Mouse (Mus musculus) hindbrain, embryonic 13.5 days (tissue): ENCODE results near the gene Raf1. TPM values are rescaled to one million over a fixed set of nuclear protein-coding genes. Genes with fewer than 3 reads are reported as not detected.

Experiments used
- ATAC-seq: fragments of 200-750 bp; cut with Nextera tagmentation; 2 replicates; pipeline ENCODE4 v1.8.0; 2017; ENCODE audit warnings: moderate TSS enrichment; ENCODE audit not compliant: low FRiP score
- H3K27ac ChIP-seq: fragments of 300-500 bp; sonication (generic); 2 replicates; pipeline ENCODE4 v1.5.1; 2015; ENCODE audit warnings: inconsistent platforms, mild to moderate bottlenecking, moderate library complexity
- H3K27me3 ChIP-seq: fragments of 300-500 bp; sonication (generic); 2 replicates; pipeline ENCODE4 v1.6.1; 2015; ENCODE audit warnings: mild to moderate bottlenecking, inconsistent platforms
- H3K36me3 ChIP-seq: fragments of 300-500 bp; sonication (generic); 2 replicates; pipeline ENCODE4 v1.6.1; 2015; ENCODE audit warnings: mild to moderate bottlenecking, inconsistent platforms
- H3K4me1 ChIP-seq: fragments of 300-500 bp; sonication (generic); replicated peaks from 2 replicates; pipeline ENCODE4 v1.6.1; 2015; ENCODE audit warnings: inconsistent platforms
- H3K4me2 ChIP-seq: fragments of 300-500 bp; sonication (generic); 2 replicates; pipeline ENCODE4 v1.6.1; 2015; ENCODE audit warnings: inconsistent platforms, mild to moderate bottlenecking, moderate library complexity
- H3K4me3 ChIP-seq: fragments of 300-500 bp; sonication (generic); 2 replicates; pipeline ENCODE4 v1.5.1; 2015; ENCODE audit warnings: mild to moderate bottlenecking, inconsistent platforms
- H3K9ac ChIP-seq: fragments of 300-500 bp; sonication (generic); 2 replicates; pipeline ENCODE4 v1.6.1; 2015; ENCODE audit warnings: mild to moderate bottlenecking, inconsistent platforms
- H3K9me3 ChIP-seq: fragments of 300-500 bp; sonication (generic); 2 replicates; pipeline ENCODE4 v1.6.1; 2016; ENCODE audit warnings: inconsistent platforms
- WGBS: fragments of 180-500 bp; shearing (Covaris S2); methylation state at CpG from one replicate; pipeline ENCODE4 v1.1.7; 2015; 5-methylcytosine and 5-hydroxymethylcytosine counted together
- polyA plus RNA-seq: library from polyadenylated mRNA; unstranded; fragments of >200 nt; fragmentation: Nextera tagmentation; extraction: Ambion mirVana; gene quantifications from 2 replicates; pipeline ENCODE4 v1.2.1, GENCODE M21; 2015

The Raf1 gene
- polyA plus RNA-seq, 1 experiment from 2014 or later, result 147 TPM

DNA sequence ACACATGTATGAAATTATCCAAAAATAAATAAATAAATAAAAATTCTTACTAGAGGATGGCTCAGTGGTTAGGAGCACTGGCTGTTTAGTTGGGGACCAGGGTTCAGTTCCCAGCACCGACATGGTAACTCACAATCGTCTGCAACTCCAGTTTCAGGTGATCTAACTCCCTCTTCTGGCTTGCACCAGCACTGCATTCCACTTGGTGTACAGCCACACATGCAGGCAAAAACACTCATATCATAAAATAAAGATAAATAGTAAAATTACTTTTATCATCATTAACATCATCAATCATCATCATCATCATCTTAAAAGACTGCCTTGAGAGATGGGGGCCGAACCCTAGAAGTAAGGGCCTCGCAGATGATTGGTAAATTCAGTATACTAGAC is 75.1 kb downstream of the Raf1 start:
- peak; percentile 23 for ATAC-seq
- H3K4me1 ChIP-seq, result peaks cover 13% of the 10 kb centered on the region
- H3K9me3 ChIP-seq, result no peaks in the 10 kb centered on the region
- peak overlapping the region; percentile 83 for H3K4me3 ChIP-seq
- WGBS, result 68% methylated on average over 4 of the region's 4 CpGs
- no peak overlapping the region for H3K27ac ChIP-seq
- peaks cover 14% of the 10 kb centered on the region; the same call in 1 of the 2 replicates for H3K36me3 ChIP-seq
- H3K4me2 ChIP-seq, result peak overlapping the region; percentile 74
- no peaks in the 10 kb centered on the region for H3K27me3 ChIP-seq
- no peak overlapping the region for H3K9ac ChIP-seq

GRCm38 (mm10) chr6:115595667-115596066 is 80.8 kb downstream of the Raf1 start:
- ATAC-seq, result no peak
- H3K27me3 ChIP-seq, result no peaks in the 10 kb centered on the region
- WGBS, result 73% methylated on average over 3 of the region's 3 CpGs

GRCm38 (mm10) chr6:115594463-115594862 is 82.0 kb downstream of the Raf1 start:
- no peaks in the 10 kb centered on the region for H3K27me3 ChIP-seq
- H3K9me3 ChIP-seq, result no peaks in the 10 kb centered on the region
- no peak overlapping the region for H3K4me3 ChIP-seq
- H3K4me1 ChIP-seq, result no peaks in the 10 kb centered on the region
- H3K4me2 ChIP-seq, result no peak overlapping the region
- 80% methylated on average over 3 of the region's 3 CpGs for WGBS
- H3K9ac ChIP-seq, result no peak overlapping the region
- no peaks in the 10 kb centered on the region for H3K36me3 ChIP-seq
- no peak for ATAC-seq
- no peak overlapping the region for H3K27ac ChIP-seq

More at GRCm38 (mm10) chr6:115595667-115596066, 80.8 kb downstream of the Raf1 start:
- Histone ChIP-seq H3K36me3 (no peaks in the 10 kb centered on the region), H3K27ac (no peak overlapping the region), H3K9me3 (no peaks in the 10 kb centered on the region), H3K4me3 (no peak overlapping the region), H3K9ac (no peak overlapping the region), H3K4me1 (no peaks in the 10 kb centered on the region), H3K4me2 (no peak overlapping the region)

DNA sequence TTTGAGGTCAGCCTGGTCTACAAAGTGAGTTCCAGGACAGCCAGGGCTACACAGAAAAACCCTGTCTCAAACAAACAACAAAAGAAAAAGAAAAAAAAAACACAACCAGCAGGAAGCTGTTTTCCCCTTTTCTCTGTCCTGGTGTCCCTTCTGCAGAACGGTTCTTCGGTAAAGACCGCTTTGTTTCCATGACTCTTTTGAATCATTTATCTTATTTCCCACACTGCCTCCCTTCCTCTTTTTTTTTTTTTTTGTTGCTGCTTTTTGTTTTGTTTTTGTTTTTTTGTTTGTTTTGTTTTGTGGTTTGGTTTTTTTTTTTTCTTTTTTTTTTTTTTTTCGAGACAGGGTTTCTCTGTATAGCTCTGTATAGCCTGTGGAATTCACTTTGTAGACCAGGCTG is 83.2 kb downstream of the Raf1 start:
- H3K4me2 ChIP-seq, result no peak overlapping the region
- WGBS, result 90% methylated on average over 4 of the region's 4 CpGs

GRCm38 (mm10) chr6:115592458-115592857 is 84.0 kb downstream of the Raf1 start, which contains the start of gene Mkrn2os:
TSS of gene Mkrn2os (minus strand) at chr6:115592576.
- H3K36me3 ChIP-seq, result no peaks in the 10 kb centered on the region
- no peaks in the 10 kb centered on the region for H3K9me3 ChIP-seq
- 58% methylated on average over 5 of the region's 5 CpGs for WGBS
- H3K4me1 ChIP-seq, result no peaks in the 10 kb centered on the region
- H3K4me2 ChIP-seq, result no peak within 1 kb of the TSS
- H3K9ac ChIP-seq, result no peak within 1 kb of the TSS
- H3K27ac ChIP-seq, result no peak within 1 kb of the TSS
- no peak within 1 kb of the TSS for H3K4me3 ChIP-seq
- H3K27me3 ChIP-seq, result no peaks in the 10 kb centered on the region
- no peak for ATAC-seq

More for the DNA sequence above, 83.2 kb downstream of the Raf1 start:
- H3K9ac ChIP-seq, result no peak overlapping the region
- no peak overlapping the region for H3K27ac ChIP-seq
- H3K9me3 ChIP-seq, result no peaks in the 10 kb centered on the region
- ATAC-seq, result no peak
- no peaks in the 10 kb centered on the region for H3K36me3 ChIP-seq
- H3K27me3 ChIP-seq, result no peaks in the 10 kb centered on the region
- H3K4me1 ChIP-seq, result no peaks in the 10 kb centered on the region
- no peak overlapping the region for H3K4me3 ChIP-seq

- no peak overlapping the region for H3K4me2 ChIP-seq
- no peak overlapping the region for H3K4me3 ChIP-seq
- H3K27me3 ChIP-seq, result no peaks in the 10 kb centered on the region
- 90% methylated on average over 19 of the region's 19 CpGs for WGBS
- no peak for ATAC-seq
- no peaks in the 10 kb centered on the region for H3K36me3 ChIP-seq
- no peaks in the 10 kb centered on the region for H3K4me1 ChIP-seq
- no peak overlapping the region for H3K27ac ChIP-seq
- no peak overlapping the region for H3K9ac ChIP-seq
- no peaks in the 10 kb centered on the region for H3K9me3 ChIP-seq
Measured at GRCm38 (mm10) chr6:115591692-115592359, 84.6 kb downstream of the Raf1 start.

DNA sequence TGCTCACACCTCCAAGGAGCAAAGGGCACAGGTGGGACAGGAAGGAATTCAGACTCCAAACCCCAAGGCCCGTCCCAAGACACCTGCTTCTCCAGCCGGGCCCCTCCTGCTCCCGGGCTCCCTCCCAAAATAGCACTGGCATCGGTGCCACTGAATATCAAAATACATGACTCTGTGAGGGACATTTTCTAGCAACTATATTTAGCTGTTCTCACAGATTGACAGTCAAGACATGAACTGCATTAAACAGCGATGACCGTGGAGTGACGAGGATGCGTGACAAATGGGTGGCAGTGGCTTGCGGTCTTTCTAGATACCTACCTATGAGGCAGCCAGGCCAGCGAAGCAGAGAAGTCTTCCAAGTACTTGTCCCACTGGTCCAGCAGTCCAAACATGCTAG is 90.1 kb downstream of the Raf1 start:
- Histone ChIP-seq H3K9me3 (no peaks in the 10 kb centered on the region), H3K27me3 (no peaks in the 10 kb centered on the region), H3K36me3 (peaks cover 6% of the 10 kb centered on the region; the same call in 1 of the 2 replicates), H3K27ac (no peak overlapping the region), H3K9ac (no peak overlapping the region), H3K4me1 (no peaks in the 10 kb centered on the region), H3K4me3 (no peak overlapping the region), H3K4me2 (no peak overlapping the region)
- WGBS, result 84% methylated on average over 10 of the region's 10 CpGs
- no peak for ATAC-seq

- Histone ChIP-seq H3K4me1 (no peaks in the 10 kb centered on the region), H3K4me2 (no peak overlapping the region), H3K4me3 (no peak overlapping the region), H3K36me3 (peaks cover 25% of the 10 kb centered on the region), H3K27me3 (no peaks in the 10 kb centered on the region), H3K9me3 (no peaks in the 10 kb centered on the region), H3K9ac (no peak overlapping the region), H3K27ac (no peak overlapping the region)
- WGBS, result 82% methylated on average over 3 of the region's 3 CpGs
- ATAC-seq, result no peak
Measured at GRCm38 (mm10) chr6:115584176-115584575, 92.3 kb downstream of the Raf1 start.

DNA sequence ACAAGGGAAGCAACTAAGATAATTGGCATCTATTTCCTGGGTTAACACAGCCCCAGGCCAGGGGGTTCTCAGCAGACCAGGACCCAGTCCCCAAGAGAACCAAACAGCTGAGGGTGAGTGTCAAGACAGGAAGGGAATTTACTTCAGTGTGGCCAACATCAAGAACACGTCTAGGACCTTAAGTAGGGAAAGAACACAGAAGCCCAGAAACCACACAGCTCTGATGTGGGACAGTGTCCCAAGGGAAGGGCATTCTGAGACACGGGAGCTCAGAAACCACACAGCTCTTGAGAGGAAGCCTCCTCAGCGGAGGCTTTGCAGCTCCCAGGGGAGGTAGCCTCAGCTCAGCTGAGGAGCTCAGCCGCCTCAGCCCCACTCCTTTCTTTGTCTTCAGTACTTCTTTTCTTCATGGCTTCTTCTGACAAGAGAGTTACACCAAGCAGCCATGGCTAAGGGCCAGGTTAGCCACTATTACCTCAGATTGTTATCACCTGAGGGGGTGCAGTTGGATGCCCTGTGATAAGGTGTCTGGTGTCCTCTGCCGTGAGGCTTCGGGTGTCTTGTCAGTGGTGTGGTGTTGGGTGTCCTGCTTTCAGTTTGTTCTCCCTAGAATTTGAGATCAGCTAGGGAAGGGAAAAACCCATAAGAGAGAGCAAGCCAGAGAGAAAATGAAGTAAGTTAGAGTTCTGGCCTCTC is 92.9 kb downstream of the Raf1 start:
- Histone ChIP-seq H3K27ac (no peak overlapping the region), H3K9me3 (no peaks in the 10 kb centered on the region), H3K4me2 (no peak overlapping the region), H3K4me3 (no peak overlapping the region), H3K36me3 (peaks cover 30% of the 10 kb centered on the region), H3K4me1 (no peaks in the 10 kb centered on the region), H3K27me3 (no peaks in the 10 kb centered on the region), H3K9ac (no peak overlapping the region)
- WGBS, result 88% methylated on average over 6 of the region's 6 CpGs
- ATAC-seq, result no peak

DNA sequence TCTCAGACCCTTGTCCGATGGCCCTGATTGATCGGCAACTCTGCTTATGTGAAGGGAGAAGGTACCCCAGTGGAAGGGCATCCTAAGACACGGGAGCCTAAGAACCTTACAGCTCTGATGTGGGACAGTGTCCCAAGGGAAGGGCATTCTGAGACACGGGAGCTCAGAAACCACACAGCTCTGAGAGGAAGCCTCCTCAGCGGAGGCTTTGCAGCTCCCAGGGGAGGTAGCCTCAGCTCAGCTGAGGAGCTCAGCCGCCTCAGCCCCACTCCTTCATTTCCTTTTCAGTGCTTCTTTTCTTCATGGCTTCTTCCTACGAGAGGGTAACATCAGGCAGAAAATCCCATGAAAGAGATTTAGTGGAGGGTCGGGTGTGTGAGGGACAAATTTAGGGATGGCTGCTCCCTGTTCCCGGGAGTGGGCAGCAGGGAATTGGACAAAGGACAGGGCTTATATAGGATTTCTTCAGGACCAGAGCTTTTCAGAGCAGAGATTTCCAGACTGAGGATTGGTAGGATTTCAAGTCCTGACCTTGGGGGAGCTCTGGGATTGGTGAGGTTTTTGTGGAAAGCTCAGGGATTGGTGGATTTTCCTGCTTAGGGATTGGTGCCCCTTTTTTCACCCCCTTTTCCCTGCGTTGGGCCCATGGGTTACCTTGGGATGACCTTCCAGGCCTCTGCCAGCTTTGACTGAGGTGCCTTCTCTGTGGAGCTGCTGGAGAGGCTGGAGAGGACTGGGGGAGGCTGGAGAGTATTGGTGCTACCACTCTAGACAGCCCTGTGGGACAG is 93.9 kb downstream of the Raf1 start:
- ATAC-seq, result no peak
- Histone ChIP-seq H3K27me3 (no peaks in the 10 kb centered on the region), H3K27ac (no peak overlapping the region), H3K4me3 (no peak overlapping the region), H3K4me2 (no peak overlapping the region), H3K36me3 (peaks cover 41% of the 10 kb centered on the region), H3K9me3 (no peaks in the 10 kb centered on the region), H3K4me1 (no peaks in the 10 kb centered on the region), H3K9ac (no peak overlapping the region)
- WGBS, result 85% methylated on average over 10 of the region's 10 CpGs

DNA sequence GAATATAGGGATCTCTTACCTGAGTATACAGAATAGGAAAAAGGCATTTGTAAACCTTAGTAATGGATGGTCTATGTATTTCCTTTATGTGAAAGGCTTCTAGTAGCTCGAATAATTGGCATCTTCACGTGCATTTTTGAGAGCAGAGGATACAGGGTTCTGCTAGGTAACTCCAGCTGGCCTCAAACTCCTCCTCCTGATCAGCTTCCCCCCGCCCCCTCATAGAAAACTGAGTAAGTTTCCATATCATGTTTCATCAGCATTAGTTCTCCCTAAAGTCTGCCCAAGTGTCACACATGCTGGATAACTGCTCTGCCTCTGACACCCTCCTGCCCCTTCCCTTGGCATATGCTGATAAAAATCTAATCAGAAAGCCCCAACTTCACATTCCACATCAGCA is 95.6 kb downstream of the Raf1 start:
- H3K4me1 ChIP-seq, result no peaks in the 10 kb centered on the region
- no peak overlapping the region for H3K4me3 ChIP-seq
- no peak for ATAC-seq
- H3K27ac ChIP-seq, result no peak overlapping the region
- 84% methylated on average over 3 of the region's 3 CpGs for whole genome bisulfite sequencing
- no peak overlapping the region for H3K4me2 ChIP-seq
- H3K9ac ChIP-seq, result no peak overlapping the region
- peaks cover 58% of the 10 kb centered on the region for H3K36me3 ChIP-seq
- H3K27me3 ChIP-seq, result no peaks in the 10 kb centered on the region
- H3K9me3 ChIP-seq, result no peaks in the 10 kb centered on the region

DNA sequence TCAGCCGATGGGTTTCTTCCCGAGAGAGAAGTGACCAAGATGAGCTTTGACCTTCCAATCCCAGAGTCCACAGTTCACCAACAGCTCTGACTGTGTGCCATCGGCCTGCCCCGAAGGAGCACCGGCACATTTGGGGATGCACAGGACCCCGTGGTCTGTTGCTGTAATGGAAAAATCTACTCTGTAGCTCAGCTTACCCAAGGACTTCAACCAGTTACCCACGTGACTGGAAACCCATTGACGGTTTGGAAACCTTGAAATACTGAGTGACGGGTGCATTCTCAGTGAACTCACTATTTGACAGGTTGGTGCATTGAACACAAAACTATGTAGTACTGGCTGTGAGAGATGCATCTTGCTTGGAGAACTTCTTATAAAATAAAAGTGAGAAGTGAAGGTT is 98.5 kb downstream of the Raf1 start:
- WGBS, result 93% methylated on average over 9 of the region's 9 CpGs
- no peak for ATAC-seq
- peaks cover 86% of the 10 kb centered on the region for H3K36me3 ChIP-seq

More for the DNA sequence above, 98.5 kb downstream of the Raf1 start:
- H3K9me3 ChIP-seq, result no peaks in the 10 kb centered on the region
- no peak overlapping the region for H3K4me2 ChIP-seq
- no peaks in the 10 kb centered on the region for H3K4me1 ChIP-seq
- no peak overlapping the region for H3K4me3 ChIP-seq
- no peak overlapping the region for H3K9ac ChIP-seq
- H3K27ac ChIP-seq, result no peak overlapping the region
- no peaks in the 10 kb centered on the region for H3K27me3 ChIP-seq
